Mouse (Mus musculus) bone marrow, adult 2 months (tissue): ENCODE measurements around the gene Ryr1.

Source experiments
- CTCF ChIP-seq: fragments of 200-500 bp; IDR thresholded peaks from 2 replicates; pipeline ENCODE4 v1.5.1; 2011; ENCODE audit warnings: low read length, control low read depth; ENCODE audit not compliant: control insufficient read depth, insufficient read depth
- POLR2A ChIP-seq: fragments of 200-500 bp; IDR thresholded peaks from 2 replicates; pipeline ENCODE4 v1.6.1; 2011; ENCODE audit warnings: low read depth, mild to moderate bottlenecking, control low read depth, low read length, borderline replicate concordance; ENCODE audit not compliant: control insufficient read depth

DNA sequence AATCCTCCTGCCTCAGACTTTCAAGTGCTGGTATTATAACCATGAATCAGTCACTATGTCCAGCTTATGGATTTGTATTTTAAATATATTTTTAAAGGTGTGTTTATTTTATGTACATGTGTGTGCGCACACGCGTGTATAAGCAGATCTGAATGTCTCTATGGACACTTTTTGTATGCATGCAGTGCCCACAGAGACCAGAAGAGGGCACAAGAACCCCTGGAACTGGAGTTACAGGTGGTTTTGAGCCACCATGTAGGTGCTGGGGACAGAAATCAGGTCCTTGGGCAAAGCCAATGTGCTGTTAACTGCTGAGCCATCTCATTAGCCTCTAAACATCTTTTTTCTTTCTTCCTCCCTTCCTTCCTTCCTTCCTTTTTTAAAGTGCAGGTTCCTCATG is 76.9 kb downstream of the Ryr1 start:
- TF ChIP-seq CTCF (no peak), POLR2A (no peak)
